Mouse (Mus musculus): ENCODE measurements at regions not wholly inside any gene's neighbourhood (a gene's known extent, or its start where the extent isn't known, plus 50 kb on each side); places are given as distances from the start of the nearest gene placed in this dataset.

DNA sequence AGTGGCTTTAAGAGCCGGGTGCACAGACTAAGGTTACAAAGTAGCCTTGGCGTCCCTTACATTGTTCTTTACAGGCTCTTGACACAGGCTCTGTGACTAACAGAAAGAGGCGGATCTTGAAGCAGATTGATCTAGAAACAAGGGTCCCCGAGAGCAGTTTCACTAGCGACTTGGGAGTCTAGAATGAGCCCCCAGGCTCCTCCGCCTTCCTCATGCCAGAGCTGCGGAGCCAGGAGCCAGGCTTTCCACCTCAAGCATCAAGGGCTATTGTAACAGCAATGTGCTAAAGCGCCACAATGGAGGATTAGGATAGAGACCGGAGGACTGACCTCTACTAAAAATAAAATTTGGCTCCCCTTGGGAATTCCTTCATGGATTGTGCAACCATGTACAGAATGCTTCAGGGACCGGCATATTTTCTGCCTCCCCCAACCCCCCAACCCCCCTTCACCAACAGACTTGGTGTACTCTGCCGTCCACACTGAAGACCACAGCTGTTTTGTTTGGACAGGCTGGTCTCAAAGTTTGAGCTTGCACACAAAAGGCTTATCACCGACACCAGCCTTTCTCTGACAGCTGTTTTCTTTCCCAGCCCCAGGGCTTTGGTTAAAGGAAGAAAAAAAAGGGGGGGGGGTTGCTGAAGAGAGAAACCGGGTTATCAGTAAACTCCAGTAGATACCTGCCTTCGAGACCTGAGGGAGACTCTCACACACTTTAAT is 60.2 kb upstream of the Gm10295 start:
- 3% methylated on average over 14 of the region's 14 CpGs for WGBS
- peak; percentile 89 for TF ChIP-seq EP300 (IDR thresholded peaks at IDR 0.05)
- no peak for TF ChIP-seq CTCF (IDR thresholded peaks at IDR 0.05)
- peak overlapping the region; percentile 34 for H3K4me3 ChIP-seq (ENCODE audit: low read depth, low read length)
- peak overlapping the region; percentile 85 for H3K27ac ChIP-seq (ENCODE audit: low read length)
- H3K4me1 ChIP-seq (ENCODE audit: insufficient read depth, low read depth, low read length): no peaks in the 10 kb centered on the region; the same call in none of the 2 replicates
- H3K9me3 ChIP-seq (ENCODE audit: low read length): no peaks in the 10 kb centered on the region
- H3K36me3 ChIP-seq (ENCODE audit: insufficient read depth, low read length): no peaks in the 10 kb centered on the region
- no peak overlapping the region for H3K9ac ChIP-seq (replicated peaks; ENCODE audit: low read depth)
- H3K27me3 ChIP-seq (replicated peaks; ENCODE audit: insufficient read depth, low read length): no peaks in the 10 kb centered on the region
- peak overlapping the region; percentile 58 for H3K4me2 ChIP-seq (replicated peaks; ENCODE audit: low read depth, low read length)
- peak; percentile 92 for ATAC-seq
- DNase-seq (ENCODE audit: low spot score): peak; percentile 90

GRCm38 (mm10) chr7:71409903-71410302 is 58.6 kb upstream of the Gm10295 start:
- no peaks in the 10 kb centered on the region for H3K9me3 ChIP-seq (ENCODE audit: low read length)
- DNase-seq (ENCODE audit: low spot score): no peak
- 32% methylated on average over 9 of the region's 9 CpGs for WGBS
- H3K4me3 ChIP-seq (ENCODE audit: low read depth, low read length): no peak overlapping the region
- H3K4me1 ChIP-seq (ENCODE audit: insufficient read depth, low read depth, low read length): no peaks in the 10 kb centered on the region; the same call in none of the 2 replicates
- no peaks in the 10 kb centered on the region for H3K36me3 ChIP-seq (ENCODE audit: insufficient read depth, low read length)
- H3K9ac ChIP-seq (replicated peaks; ENCODE audit: low read depth): no peak overlapping the region
- no peak overlapping the region for H3K4me2 ChIP-seq (replicated peaks; ENCODE audit: low read depth, low read length)
- peak overlapping the region; percentile 85 for H3K27ac ChIP-seq (ENCODE audit: low read length)
- no peaks in the 10 kb centered on the region for H3K27me3 ChIP-seq (replicated peaks; ENCODE audit: insufficient read depth, low read length)
- TF ChIP-seq EP300 (IDR thresholded peaks at IDR 0.05) (no peak), CTCF (IDR thresholded peaks at IDR 0.05) (no peak)
- ATAC-seq: no peak

DNA sequence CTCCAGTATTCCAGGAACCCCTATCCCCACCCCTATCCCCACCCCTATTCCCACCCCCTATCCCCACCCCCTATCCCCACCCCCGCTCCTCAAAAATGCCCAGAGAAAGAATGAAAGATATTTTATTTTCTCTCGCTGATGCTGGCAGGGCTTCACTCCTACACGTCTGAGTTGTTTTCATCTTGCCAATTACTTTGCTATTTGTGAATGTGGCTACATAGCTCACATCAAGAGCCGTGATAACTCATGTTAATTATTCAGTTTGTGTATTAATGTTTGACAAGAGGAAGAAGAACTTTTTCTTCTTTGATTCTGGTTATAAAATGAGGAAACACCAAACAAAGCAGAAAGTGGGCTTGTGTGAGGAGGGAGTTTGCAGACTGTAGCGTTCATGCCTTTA is 57.8 kb upstream of the Gm10295 start:
- no peak overlapping the region for H3K4me3 ChIP-seq (ENCODE audit: low read depth, low read length)
- no peak overlapping the region for H3K9ac ChIP-seq (replicated peaks; ENCODE audit: low read depth)
- ATAC-seq (no peak), DNase-seq (ENCODE audit: low spot score) (peak; percentile 53)
- peak overlapping the region; percentile 6; the same call in 1 of the 2 replicates for H3K4me2 ChIP-seq (replicated peaks; ENCODE audit: low read depth, low read length)
- no peaks in the 10 kb centered on the region for H3K9me3 ChIP-seq (ENCODE audit: low read length)
- no peaks in the 10 kb centered on the region for H3K27me3 ChIP-seq (replicated peaks; ENCODE audit: insufficient read depth, low read length)
- no peaks in the 10 kb centered on the region for H3K36me3 ChIP-seq (ENCODE audit: insufficient read depth, low read length)
- 30% methylated on average over 5 of the region's 5 CpGs for WGBS
- H3K27ac ChIP-seq (ENCODE audit: low read length): peak overlapping the region; percentile 85
- no peak for TF ChIP-seq CTCF (IDR thresholded peaks at IDR 0.05)
- no peak for TF ChIP-seq EP300 (IDR thresholded peaks at IDR 0.05)
- H3K4me1 ChIP-seq (ENCODE audit: insufficient read depth, low read depth, low read length): no peaks in the 10 kb centered on the region; the same call in none of the 2 replicates

GRCm38 (mm10) chr7:71406283-71406682 is 55.0 kb upstream of the Gm10295 start:
- no peak for TF ChIP-seq CTCF (IDR thresholded peaks at IDR 0.05)
- TF ChIP-seq EP300 (IDR thresholded peaks at IDR 0.05): no peak
- DNase-seq (ENCODE audit: low spot score): no peak
- no peak overlapping the region for H3K4me3 ChIP-seq (ENCODE audit: low read depth, low read length)
- no peak for ATAC-seq
- H3K27ac ChIP-seq (ENCODE audit: low read length): no peak overlapping the region
- H3K36me3 ChIP-seq (ENCODE audit: insufficient read depth, low read length): no peaks in the 10 kb centered on the region
- no peaks in the 10 kb centered on the region; the same call in none of the 2 replicates for H3K4me1 ChIP-seq (ENCODE audit: insufficient read depth, low read depth, low read length)
- no peaks in the 10 kb centered on the region for H3K9me3 ChIP-seq (ENCODE audit: low read length)
- no peak overlapping the region for H3K4me2 ChIP-seq (replicated peaks; ENCODE audit: low read depth, low read length)
- WGBS: 77% methylated on average over 8 of the region's 8 CpGs
- no peak overlapping the region for H3K9ac ChIP-seq (replicated peaks; ENCODE audit: low read depth)
- no peaks in the 10 kb centered on the region for H3K27me3 ChIP-seq (replicated peaks; ENCODE audit: insufficient read depth, low read length)

All from lung, postnatal 0 days (tissue).